16 mouse cellular contexts compared by ENCODE assay signal in the genomic region with DNA sequence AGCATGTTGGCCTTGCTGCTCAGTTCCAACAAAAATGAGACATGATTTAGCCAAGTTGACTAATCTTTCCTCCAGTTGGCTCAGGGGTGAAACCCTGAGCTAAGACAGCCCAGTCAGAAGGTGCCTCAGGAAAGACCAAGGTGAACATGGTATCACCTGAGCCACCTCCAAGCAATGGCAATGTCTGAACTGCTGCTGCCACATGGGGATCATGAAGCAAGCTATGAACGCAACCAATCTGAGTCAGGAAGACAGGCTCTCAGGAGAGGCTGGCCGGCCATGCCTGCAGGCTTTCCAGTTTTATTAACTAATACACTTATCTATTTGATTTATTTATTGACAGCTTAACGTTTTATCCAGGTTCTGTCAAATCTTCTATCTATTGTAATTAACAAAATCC.
"Had no signal": no experiment of that assay in that cellular context is flagged by ENCODE, and none has a peak within 500 bp of the region (broad histone marks: within the 10 kb centered on the region; RNA-seq: fewer than 3 reads in every experiment).

No protein-coding gene starts in this region.

- H3K36me3 ChIP-seq: neural tube, embryonic 13.5 days; neural tube, embryonic 15.5 days; stomach, embryonic 15.5 days had no signal

- H3K27ac ChIP-seq: neural tube, embryonic 13.5 days; neural tube, embryonic 15.5 days; stomach, embryonic 15.5 days; stomach, postnatal 0 days had no signal

- H3K4me1 ChIP-seq: neural tube, embryonic 13.5 days; neural tube, embryonic 15.5 days; stomach, embryonic 15.5 days had no signal

- H3K27me3 ChIP-seq: neural tube, embryonic 13.5 days; neural tube, embryonic 15.5 days; stomach, embryonic 15.5 days had no signal

- H3K4me3 ChIP-seq: neural tube, embryonic 13.5 days; neural tube, embryonic 15.5 days; stomach, embryonic 15.5 days had no signal

- H3K9me3 ChIP-seq: neural tube, embryonic 13.5 days; neural tube, embryonic 15.5 days; stomach, embryonic 15.5 days had no signal

- DNase-seq: retina, postnatal 1 day; right cerebral cortex, adult 18-20 months; right cerebral cortex, postnatal 14 days; right cerebral cortex, postnatal 25 days; right cerebral cortex, postnatal 4 days; spleen, adult 18-20 months; thymus, adult 18-20 months; thymus, adult 2 months; thymus, postnatal 14 days; thymus, postnatal 25 days; thymus, postnatal 36 days; thymus, postnatal 4 days had no signal
